Mouse (Mus musculus): ENCODE measurements around the gene 4930412O13Rik. TPM values are rescaled to one million over a fixed set of nuclear protein-coding genes. Genes with fewer than 3 reads are reported as not detected.

4930412O13Rik gene
- polyA plus RNA-seq (2016; fragmentation: Nextera tagmentation; extraction: Ambion mirVana) = 3.0 and 5.3 TPM in 2 replicates

GRCm38 (mm10) chr2:9881051-9881591 lies at the start of gene 4930412O13Rik:
Gene 4930412O13Rik, plus strand, starts transcription at chr2:9881252.
- Histone ChIP-seq H3K27ac (replicated peaks) (peak within 1 kb of the TSS; percentile 76), H3K4me3 (peak within 1 kb of the TSS; percentile 51), H3K9ac (replicated peaks) (peak within 1 kb of the TSS; percentile 57), H3K27me3 (peaks cover 95% of the 10 kb centered on the region), H3K4me2 (replicated peaks) (peak within 1 kb of the TSS; percentile 84), H3K4me1 (peaks cover 38% of the 10 kb centered on the region), H3K9me3 (no peaks in the 10 kb centered on the region), H3K36me3 (no peaks in the 10 kb centered on the region)
- no peak; the same call in 1 of the 2 replicates for ATAC-seq (ENCODE audit: low FRiP score, low read depth)
- under 1% methylated on average over 33 of the region's 35 CpGs for WGBS

GRCm38 (mm10) chr2:9833712-9834111 lies 47.3 kb upstream of the 4930412O13Rik start:
- H3K9me3 ChIP-seq = no peaks in the 10 kb centered on the region
- no peak for ATAC-seq (ENCODE audit: low FRiP score, low read depth)
- WGBS = 90% methylated on average over 7 of the region's 7 CpGs
- H3K27me3 ChIP-seq = no peaks in the 10 kb centered on the region
- H3K27ac ChIP-seq (replicated peaks) = no peak overlapping the region
- no peak overlapping the region for H3K9ac ChIP-seq (replicated peaks)
- no peaks in the 10 kb centered on the region for H3K36me3 ChIP-seq
- no peaks in the 10 kb centered on the region for H3K4me1 ChIP-seq
- no peak overlapping the region for H3K4me2 ChIP-seq (replicated peaks)
- no peak overlapping the region for H3K4me3 ChIP-seq

GRCm38 (mm10) chr2:9835195-9835594 lies 45.9 kb upstream of the 4930412O13Rik start:
- ATAC-seq (ENCODE audit: low FRiP score, low read depth) = no peak
- Histone ChIP-seq H3K4me3 (no peak overlapping the region), H3K9me3 (no peaks in the 10 kb centered on the region), H3K27ac (replicated peaks) (no peak overlapping the region), H3K27me3 (no peaks in the 10 kb centered on the region), H3K4me2 (replicated peaks) (no peak overlapping the region), H3K36me3 (no peaks in the 10 kb centered on the region), H3K4me1 (no peaks in the 10 kb centered on the region), H3K9ac (replicated peaks) (no peak overlapping the region)
- WGBS = 76% methylated on average over 7 of the region's 7 CpGs

- Histone ChIP-seq H3K4me1 (peaks cover 7% of the 10 kb centered on the region), H3K9me3 (no peaks in the 10 kb centered on the region), H3K4me2 (replicated peaks) (peak overlapping the region; percentile 19; the same call in 1 of the 2 replicates), H3K27ac (replicated peaks) (0 out of 2 replicates have a peak overlapping the region, but pooled peaks have one; percentile 6), H3K27me3 (peaks cover 8% of the 10 kb centered on the region), H3K4me3 (no peak overlapping the region), H3K9ac (replicated peaks) (no peak overlapping the region), H3K36me3 (no peaks in the 10 kb centered on the region)
- WGBS = 39% methylated on average over 13 of the region's 13 CpGs
- peak; percentile 70 for ATAC-seq (ENCODE audit: low FRiP score, low read depth)
Observed at GRCm38 (mm10) chr2:9852851-9853576, 28.0 kb upstream of the 4930412O13Rik start.

- H3K4me1 ChIP-seq = peaks cover 7% of the 10 kb centered on the region
- no peaks in the 10 kb centered on the region for H3K9me3 ChIP-seq
- no peak overlapping the region for H3K27ac ChIP-seq (replicated peaks)
- no peak for ATAC-seq (ENCODE audit: low FRiP score, low read depth)
- no peak overlapping the region for H3K4me2 ChIP-seq (replicated peaks)
- WGBS = 31% methylated on average over 4 of the region's 4 CpGs
- H3K36me3 ChIP-seq = no peaks in the 10 kb centered on the region
- no peak overlapping the region for H3K9ac ChIP-seq (replicated peaks)
- no peak overlapping the region for H3K4me3 ChIP-seq
- H3K27me3 ChIP-seq = peaks cover 3% of the 10 kb centered on the region
Observed at GRCm38 (mm10) chr2:9855861-9856260, 25.2 kb upstream of the 4930412O13Rik start.

- H3K9ac ChIP-seq (replicated peaks) = no peak overlapping the region
- no peak overlapping the region for H3K27ac ChIP-seq (replicated peaks)
- H3K27me3 ChIP-seq = no peaks in the 10 kb centered on the region; the same call in 1 of the 2 replicates
- no peaks in the 10 kb centered on the region for H3K9me3 ChIP-seq
- no peaks in the 10 kb centered on the region for H3K4me1 ChIP-seq
- no peaks in the 10 kb centered on the region for H3K36me3 ChIP-seq
- H3K4me2 ChIP-seq (replicated peaks) = no peak overlapping the region
- H3K4me3 ChIP-seq = no peak overlapping the region
- 85% methylated on average over 5 of the region's 5 CpGs for WGBS
- ATAC-seq (ENCODE audit: low FRiP score, low read depth) = no peak
Observed at GRCm38 (mm10) chr2:9860698-9861097, 20.4 kb upstream of the 4930412O13Rik start.

- H3K36me3 ChIP-seq = no peaks in the 10 kb centered on the region
- H3K4me2 ChIP-seq (replicated peaks) = no peak overlapping the region
- no peak for ATAC-seq (ENCODE audit: low FRiP score, low read depth)
- no peak overlapping the region for H3K9ac ChIP-seq (replicated peaks)
- H3K27me3 ChIP-seq = peaks cover 36% of the 10 kb centered on the region
- no peak overlapping the region for H3K27ac ChIP-seq (replicated peaks)
- WGBS = 77% methylated on average over 12 of the region's 12 CpGs
- H3K9me3 ChIP-seq = no peaks in the 10 kb centered on the region
- peaks cover 5% of the 10 kb centered on the region; the same call in 1 of the 2 replicates for H3K4me1 ChIP-seq
- H3K4me3 ChIP-seq = no peak overlapping the region
Observed at GRCm38 (mm10) chr2:9867092-9867825, 13.8 kb upstream of the 4930412O13Rik start.

- peaks cover 75% of the 10 kb centered on the region for H3K27me3 ChIP-seq
- no peaks in the 10 kb centered on the region for H3K36me3 ChIP-seq
- WGBS = 17% methylated on average over 4 of the region's 4 CpGs
- H3K4me2 ChIP-seq (replicated peaks) = peak overlapping the region; percentile 38
- H3K9ac ChIP-seq (replicated peaks) = peak overlapping the region; percentile 24; the same call in 1 of the 2 replicates
- ATAC-seq (ENCODE audit: low FRiP score, low read depth) = peak; percentile 10; the same call in 1 of the 2 replicates
- H3K9me3 ChIP-seq = no peaks in the 10 kb centered on the region
- H3K4me1 ChIP-seq = peaks cover 14% of the 10 kb centered on the region
- H3K27ac ChIP-seq (replicated peaks) = peak overlapping the region; percentile 42; the same call in 1 of the 2 replicates
- H3K4me3 ChIP-seq = peak overlapping the region; percentile 51
Observed at GRCm38 (mm10) chr2:9871141-9871716, 9.8 kb upstream of the 4930412O13Rik start.

- ATAC-seq (ENCODE audit: low FRiP score, low read depth) = no peak
- H3K4me1 ChIP-seq = peaks cover 14% of the 10 kb centered on the region
- WGBS = 12% methylated on average over 6 of the region's 6 CpGs
- 0 out of 2 replicates have a peak overlapping the region, but pooled peaks have one; percentile 15 for H3K27ac ChIP-seq (replicated peaks)
- H3K9ac ChIP-seq (replicated peaks) = peak overlapping the region; percentile 49; the same call in 1 of the 2 replicates
- H3K9me3 ChIP-seq = no peaks in the 10 kb centered on the region
- peak overlapping the region; percentile 51 for H3K4me3 ChIP-seq
- peak overlapping the region; percentile 38 for H3K4me2 ChIP-seq (replicated peaks)
- H3K27me3 ChIP-seq = peaks cover 81% of the 10 kb centered on the region
- no peaks in the 10 kb centered on the region for H3K36me3 ChIP-seq
Observed at GRCm38 (mm10) chr2:9871798-9872197, 9.3 kb upstream of the 4930412O13Rik start.

- peaks cover 86% of the 10 kb centered on the region for H3K27me3 ChIP-seq
- peak overlapping the region; percentile 38 for H3K4me2 ChIP-seq (replicated peaks)
- H3K9me3 ChIP-seq = no peaks in the 10 kb centered on the region
- no peak for ATAC-seq (ENCODE audit: low FRiP score, low read depth)
- peak overlapping the region; percentile 49 for H3K9ac ChIP-seq (replicated peaks)
- H3K4me3 ChIP-seq = peak overlapping the region; percentile 51
- peaks cover 21% of the 10 kb centered on the region for H3K4me1 ChIP-seq
- peak overlapping the region; percentile 77 for H3K27ac ChIP-seq (replicated peaks)
- no peaks in the 10 kb centered on the region for H3K36me3 ChIP-seq
- under 1% methylated on average over 12 of the region's 12 CpGs for WGBS
Observed at GRCm38 (mm10) chr2:9872682-9873081, 8.4 kb upstream of the 4930412O13Rik start.

- H3K9ac ChIP-seq (replicated peaks) = peak overlapping the region; percentile 50
- 11% methylated on average over 2 of the region's 2 CpGs for WGBS
- H3K36me3 ChIP-seq = no peaks in the 10 kb centered on the region
- peaks cover 27% of the 10 kb centered on the region for H3K4me1 ChIP-seq
- H3K27me3 ChIP-seq = peaks cover 94% of the 10 kb centered on the region
- no peaks in the 10 kb centered on the region for H3K9me3 ChIP-seq
- peak overlapping the region; percentile 51 for H3K4me3 ChIP-seq
- H3K4me2 ChIP-seq (replicated peaks) = peak overlapping the region; percentile 38
- no peak for ATAC-seq (ENCODE audit: low FRiP score, low read depth)
- H3K27ac ChIP-seq (replicated peaks) = peak overlapping the region; percentile 77
Observed at GRCm38 (mm10) chr2:9873757-9874156, 7.3 kb upstream of the 4930412O13Rik start.
